Mouse (Mus musculus) kidney, adult 2 months (tissue): ENCODE results near the gene Map6.

Experiments
- CTCF ChIP-seq: fragments of 200-500 bp; conservative IDR thresholded peaks from 2 replicates; pipeline ENCODE4 v1.5.1; 2011; ENCODE audit warnings: low read depth, mild to moderate bottlenecking, control low read depth, low read length, moderate library complexity, mixed read lengths; ENCODE audit not compliant: insufficient read depth, insufficient read length
- POLR2A ChIP-seq: fragments of 200-500 bp; IDR thresholded peaks from one replicate; pipeline ENCODE4 v1.6.1; 2011; ENCODE audit warnings: low read depth, low read length, control low read depth

DNA sequence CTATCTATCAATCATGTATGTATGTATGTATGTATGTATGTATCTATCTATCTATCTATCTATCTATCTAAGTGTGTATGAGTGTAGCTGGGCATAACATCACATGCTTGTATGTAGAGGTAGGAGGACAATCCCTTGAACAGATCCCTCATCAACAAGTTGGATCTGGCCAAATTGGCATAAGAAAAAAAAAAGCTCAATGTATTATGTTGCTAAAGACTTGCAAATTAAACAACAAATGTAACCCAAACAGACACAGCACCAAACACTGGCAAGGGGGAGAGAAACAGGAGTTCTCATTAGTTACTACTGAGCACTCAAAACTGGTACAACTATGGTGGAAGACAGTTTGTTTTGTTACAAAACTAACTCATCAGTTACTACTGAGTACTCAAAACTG is 2.6 kb upstream of the Map6 start:
- TF ChIP-seq POLR2A (no peak), CTCF (no peak)
